Comparison of ENCODE assay signal across 9 mouse cellular contexts in genomic region chr3:17619890-17620289, GRCm38 (mm10).
A peak's percentile ranks its signal among the peaks of the same experiment; 100 is the strongest.
DNase-seq lines count a peak whose midpoint lies in the region; ATAC-seq and TF ChIP-seq lines count a peak whose summit lies in the region.
"Had no signal": no experiment of that assay in that cellular context is flagged by ENCODE, and none has a peak within 500 bp of the region (broad histone marks: within the 10 kb centered on the region; RNA-seq: fewer than 3 reads in every experiment).

No protein-coding gene starts in this region.

- WGBS in lung, embryonic 14.5 days, result 46% methylated on average over 2 of the region's 2 CpGs
- WGBS in lung, adult 2 months, result 45% methylated on average over 2 of the region's 2 CpGs
- 21% methylated on average over 2 of the region's 2 CpGs for WGBS in midbrain, embryonic 12.5 days

- TF ChIP-seq CTCF in lung, embryonic 14.5 days (IDR thresholded peaks at IDR 0.05; ENCODE audit: low read depth), result no peak
- no peak for TF ChIP-seq CTCF in lung, adult 2 months (IDR thresholded peaks at IDR 0.05; ENCODE audit: insufficient read depth, low read length)
- no peak for TF ChIP-seq CTCF in layer of hippocampus, adult 2 months (conservative IDR thresholded peaks at IDR 0.05)

- no peaks in the 10 kb centered on the region for H3K27me3 ChIP-seq in lung, embryonic 14.5 days (ENCODE audit: insufficient read depth, low read length)
- no peaks in the 10 kb centered on the region for H3K27me3 ChIP-seq in midbrain, embryonic 12.5 days

- H3K4me2 ChIP-seq in lung, embryonic 14.5 days, result no peak overlapping the region
- peak overlapping the region; percentile 21 for H3K4me2 ChIP-seq in midbrain, embryonic 12.5 days (replicated peaks)

- H3K4me1 ChIP-seq in lung, embryonic 14.5 days (ENCODE audit: insufficient read depth), result no peaks in the 10 kb centered on the region
- H3K4me1 ChIP-seq in lung, adult 2 months (ENCODE audit: control insufficient read depth, insufficient read depth, low read length), result no peaks in the 10 kb centered on the region
- peaks cover 7% of the 10 kb centered on the region; the same call in 1 of the 2 replicates for H3K4me1 ChIP-seq in midbrain, embryonic 12.5 days

- no peaks in the 10 kb centered on the region for H3K9me3 ChIP-seq in lung, embryonic 14.5 days (ENCODE audit: low read depth, low read length)
- H3K9me3 ChIP-seq in midbrain, embryonic 12.5 days, result no peaks in the 10 kb centered on the region

- H3K4me3 ChIP-seq in lung, embryonic 14.5 days (ENCODE audit: low read depth, low read length), result no peak overlapping the region
- H3K4me3 ChIP-seq in lung, adult 2 months (replicated peaks; ENCODE audit: extremely low read depth, low read depth, low read length), result no peak overlapping the region
- H3K4me3 ChIP-seq in layer of hippocampus, adult 2 months, result no peak overlapping the region; the same call in 1 of the 2 replicates
- H3K4me3 ChIP-seq in midbrain, embryonic 12.5 days, result no peak overlapping the region
- H3K4me3 ChIP-seq: erythroblast, embryonic 14.5 days had no signal

- H3K9ac ChIP-seq in lung, embryonic 14.5 days, result no peak overlapping the region
- H3K9ac ChIP-seq in midbrain, embryonic 12.5 days (replicated peaks), result no peak overlapping the region

- no peaks in the 10 kb centered on the region for H3K36me3 ChIP-seq in lung, embryonic 14.5 days (ENCODE audit: insufficient read depth)
- no peaks in the 10 kb centered on the region for H3K36me3 ChIP-seq in midbrain, embryonic 12.5 days

- no peak overlapping the region for H3K27ac ChIP-seq in lung, embryonic 14.5 days (ENCODE audit: low read depth)
- H3K27ac ChIP-seq in layer of hippocampus, adult 2 months, result peak overlapping the region; percentile 85
- peak overlapping the region; percentile 73 for H3K27ac ChIP-seq in midbrain, embryonic 12.5 days (replicated peaks)

- ATAC-seq in lung, embryonic 14.5 days (ENCODE audit: insufficient read depth), result no peak
- peak; percentile 83 for ATAC-seq in midbrain, embryonic 12.5 days (ENCODE audit: low FRiP score, low read depth)

- no peak for TF ChIP-seq POLR2A in lung, adult 2 months (IDR thresholded peaks at IDR 0.05; ENCODE audit: borderline replicate concordance, extremely low read depth, low read depth, low read length)

- DNase-seq in lung, embryonic 14.5 days, result peak; percentile 7
- no peak for DNase-seq in lung, adult 2 months
- peak; percentile 68 to 79 for DNase-seq in layer of hippocampus, adult 2 months (ENCODE audit: low spot score in 2 of 2)
- peak; percentile 91 for DNase-seq in telencephalon, adult 2 months (ENCODE audit: low read depth, low spot score)
- DNase-seq in adrenal gland, adult (ENCODE audit: inconsistent age in 2 of 2, low spot score in 1 of 2), result no peak
- DNase-seq in kidney, adult 8-10 months, result no peak
- no peak for DNase-seq in heart, adult 18-20 months

Comparison
In these comparisons a context has a peak if more than half of its experiments do, and no peak if none do; other contexts are left out.
1. DNase-seq: peak in lung, embryonic 14.5 days (single experiment), layer of hippocampus, adult 2 months (2 of 2) and telencephalon, adult 2 months (single experiment); none in lung, adult 2 months (single experiment), adrenal gland, adult (0 of 2), kidney, adult 8-10 months (0 of 2) and heart, adult 18-20 months (0 of 2).